Mouse (Mus musculus): Measurements from ENCODE around the gene Fam229b.
A peak's percentile ranks its signal among the peaks of the same experiment; 100 is the strongest.

The Fam229b gene

GRCm38 (mm10) chr10:39133462-39134310 lies at the start of gene Fam229b, which contains the start of gene Tube1:
TSS of gene Fam229b (minus strand) at chr10:39133914.
TSS of gene Tube1 (plus strand) at chr10:39133976.
- DNase-seq (ENCODE audit: low spot score): peak; percentile 93

- DNase-seq (ENCODE audit: low spot score): no peak
Measured at GRCm38 (mm10) chr10:39176981-39177380, 43.3 kb upstream of the Fam229b start.

- no peak for DNase-seq (ENCODE audit: low spot score)
Measured at GRCm38 (mm10) chr10:39173077-39173476, 39.4 kb upstream of the Fam229b start.

GRCm38 (mm10) chr10:39172540-39172931 lies 38.8 kb upstream of the Fam229b start:
- no peak for DNase-seq (ENCODE audit: low spot score)

GRCm38 (mm10) chr10:39171603-39172539 lies 38.2 kb upstream of the Fam229b start:
- DNase-seq (ENCODE audit: low spot score): peak; percentile 93

GRCm38 (mm10) chr10:39171134-39171533 lies 37.4 kb upstream of the Fam229b start:
- peak; percentile 93 for DNase-seq (ENCODE audit: low spot score)

GRCm38 (mm10) chr10:39170706-39171105 lies 37.0 kb upstream of the Fam229b start:
- DNase-seq (ENCODE audit: low spot score): no peak

- peak; percentile 65 for DNase-seq (ENCODE audit: low spot score)
Measured at GRCm38 (mm10) chr10:39170181-39170580, 36.5 kb upstream of the Fam229b start.

GRCm38 (mm10) chr10:39169642-39170041 lies 35.9 kb upstream of the Fam229b start:
- DNase-seq (ENCODE audit: low spot score): no peak

- DNase-seq (ENCODE audit: low spot score): no peak
Measured at GRCm38 (mm10) chr10:39167611-39168010, 33.9 kb upstream of the Fam229b start.

- peak; percentile 14 for DNase-seq (ENCODE audit: low spot score)
Measured at GRCm38 (mm10) chr10:39165632-39166115, 32.0 kb upstream of the Fam229b start.

- DNase-seq (ENCODE audit: low spot score): no peak
Measured at GRCm38 (mm10) chr10:39163694-39164093, 30.0 kb upstream of the Fam229b start, which contains the start of gene Ccn6. TSS of gene Ccn6 (minus strand) at chr10:39163794.

GRCm38 (mm10) chr10:39162666-39163484 lies 29.2 kb upstream of the Fam229b start:
- DNase-seq (ENCODE audit: low spot score): no peak

- DNase-seq (ENCODE audit: low spot score): no peak
Measured at GRCm38 (mm10) chr10:39161406-39161805, 27.7 kb upstream of the Fam229b start.

GRCm38 (mm10) chr10:39158306-39158705 lies 24.6 kb upstream of the Fam229b start:
- no peak for DNase-seq (ENCODE audit: low spot score)

GRCm38 (mm10) chr10:39157321-39157720 lies 23.6 kb upstream of the Fam229b start:
- DNase-seq (ENCODE audit: low spot score): no peak

- no peak for DNase-seq (ENCODE audit: low spot score)
Measured at GRCm38 (mm10) chr10:39156719-39157118, 23.0 kb upstream of the Fam229b start.

- no peak for DNase-seq (ENCODE audit: low spot score)
Measured at GRCm38 (mm10) chr10:39142216-39142615, 8.5 kb upstream of the Fam229b start.

- no peak for DNase-seq (ENCODE audit: low spot score)
Measured at GRCm38 (mm10) chr10:39141401-39141800, 7.7 kb upstream of the Fam229b start.

GRCm38 (mm10) chr10:39140843-39141242 lies 7.1 kb upstream of the Fam229b start:
- DNase-seq (ENCODE audit: low spot score): no peak

GRCm38 (mm10) chr10:39138761-39139160 lies 5.0 kb upstream of the Fam229b start:
- DNase-seq (ENCODE audit: low spot score): no peak
